Mouse (Mus musculus) T-helper 17 cell (primary cell): Measurements from ENCODE around the gene Gpr22.

Experiments
- in situ Hi-C, 2 experiments: fragments of 300-600 bp; cut with MboI, MseI; formaldehyde crosslinking; loops; 1 replicate in 1 of 2; 2 replicates in 1 of 2; pipeline ENCODE4 v1.15.1; 2025; ENCODE audit warnings: high pct_unique_total_duplicates in 2 of 2

Gene Gpr22

DNA sequence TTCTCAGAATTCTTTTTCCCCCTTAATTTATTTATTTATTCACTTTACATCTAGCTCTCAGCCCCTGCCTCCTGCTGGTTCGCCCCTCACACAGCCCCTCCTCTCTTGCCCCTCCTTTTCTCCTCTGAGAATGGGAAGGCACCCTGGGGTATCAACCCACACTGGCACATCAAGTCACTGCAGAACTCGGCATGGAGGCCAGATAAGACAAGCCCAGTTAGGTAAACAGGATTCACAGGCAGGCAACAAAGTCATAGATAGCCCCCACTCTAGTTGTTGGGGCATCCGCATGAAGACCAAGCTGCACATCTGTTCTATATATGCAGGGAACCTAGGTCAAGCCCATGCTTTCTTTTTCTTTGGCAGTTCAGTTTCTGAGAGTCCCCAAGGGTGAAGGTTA, 46.6 kb downstream of the Gpr22 start:
- in situ Hi-C loops, result loop anchor here (25.0 kb wide), 2 partner anchors 755 to 1495 kb away; partner anchors contain the start of genes Acp1 (in 1 of the 2) and Sh3yl1 (in 1 of the 2)

DNA sequence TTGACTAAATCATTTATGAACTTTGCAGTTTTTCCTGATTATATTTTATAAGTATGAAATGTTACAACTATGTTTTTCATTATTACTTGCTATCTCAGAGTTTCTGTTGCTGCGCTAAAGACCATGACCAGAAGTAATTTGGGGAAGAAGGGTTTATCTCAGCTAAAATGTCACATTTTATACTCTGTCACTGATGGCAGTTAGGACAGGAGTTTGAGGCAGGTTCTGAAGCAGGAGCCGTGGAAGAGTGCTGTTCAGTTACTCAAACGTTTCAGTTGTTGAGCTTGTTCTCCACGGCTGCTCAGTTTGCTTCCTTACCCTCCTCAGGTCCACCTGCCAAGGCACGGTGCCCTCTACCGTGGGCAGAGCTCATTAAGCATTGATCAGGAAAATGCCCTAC, 47.7 kb downstream of the Gpr22 start:
- in situ Hi-C loops, result loop anchor here (25.0 kb wide), 2 partner anchors 754 to 1496 kb away; partner anchors contain the start of genes Acp1 (in 1 of the 2) and Sh3yl1 (in 1 of the 2)
